ENCODE assay signal across 23 mouse cellular contexts in genomic region chr16:44216417-44216816, GRCm38 (mm10). TPM values are rescaled to one million over a fixed set of nuclear protein-coding genes. Genes with fewer than 3 reads are reported as not detected.
DNase-seq lines count a peak whose midpoint lies in the region; ATAC-seq and TF ChIP-seq lines count a peak whose summit lies in the region.
"Had no signal": no experiment of that assay in that cellular context is flagged by ENCODE, and none has a peak within 500 bp of the region (broad histone marks: within the 10 kb centered on the region; RNA-seq: fewer than 3 reads in every experiment).

No protein-coding gene starts in this region.

- H3K27me3 ChIP-seq in heart, postnatal 0 days (ENCODE audit: control insufficient read depth, insufficient read depth, low read length) = no peaks in the 10 kb centered on the region
- no peaks in the 10 kb centered on the region for H3K27me3 ChIP-seq in testis, adult 2 months (ENCODE audit: control insufficient read depth, insufficient read depth, low read length)
- H3K27me3 ChIP-seq: embryonic facial prominence, embryonic 13.5 days; embryonic facial prominence, embryonic 15.5 days; forebrain, embryonic 12.5 days had no signal

- DNase-seq in heart, adult 11 months = peak; percentile 82
- DNase-seq in heart, postnatal 25 days (ENCODE audit: low spot score) = no peak
- no peak for DNase-seq in heart, postnatal 0 days (ENCODE audit: low spot score)
- no peak for DNase-seq in heart, adult 18-20 months
- DNase-seq in testis, postnatal 14 days (ENCODE audit: low spot score) = no peak
- DNase-seq in thymus, postnatal 10 days (ENCODE audit: low spot score in 2 of 2) = no peak
- DNase-seq: adrenal gland, adult 2 months; adrenal gland, postnatal 10 days; adrenal gland, postnatal 25 days; cerebellum, adult 11 months; cerebellum, adult 18-20 months; cerebellum, adult 8-10 months; cerebellum, adult 9-11 months; cerebellum, postnatal 14 days; cerebellum, postnatal 36 days; embryo, embryonic 11 days had no signal

- no peak for TF ChIP-seq POLR2A in testis, adult 2 months (IDR thresholded peaks at IDR 0.05; ENCODE audit: control insufficient read depth, low read depth, low read length)

- intact Hi-C loops in heart, postnatal 25 days (cut with DNase I) = no loop called here

- TF ChIP-seq CTCF in heart, postnatal 0 days (IDR thresholded peaks at IDR 0.05; ENCODE audit: low read depth) = no peak
- TF ChIP-seq CTCF in testis, adult 2 months (IDR thresholded peaks at IDR 0.05; ENCODE audit: control insufficient read depth, insufficient read depth, insufficient replicate concordance, low read depth, low read length) = no peak

- H3K9me3 ChIP-seq in heart, postnatal 0 days (replicated peaks; ENCODE audit: control insufficient read depth, low read length) = no peaks in the 10 kb centered on the region
- H3K9me3 ChIP-seq: embryonic facial prominence, embryonic 13.5 days; embryonic facial prominence, embryonic 15.5 days; forebrain, embryonic 10.5 days; forebrain, embryonic 12.5 days had no signal

- whole genome bisulfite sequencing in heart, postnatal 0 days = 94% methylated on average over 7 of the region's 7 CpGs

- no peak for ATAC-seq in heart, postnatal 0 days (ENCODE audit: insufficient read depth, low read depth)
- ATAC-seq: forebrain, embryonic 14.5 days had no signal

- no peak overlapping the region for H3K9ac ChIP-seq in heart, postnatal 0 days (replicated peaks; ENCODE audit: low read depth, low read length)
- H3K9ac ChIP-seq: embryonic facial prominence, embryonic 13.5 days; embryonic facial prominence, embryonic 15.5 days; forebrain, embryonic 12.5 days had no signal

- peaks cover 16% of the 10 kb centered on the region for H3K4me1 ChIP-seq in heart, postnatal 0 days (ENCODE audit: control insufficient read depth, insufficient read depth)
- H3K4me1 ChIP-seq in testis, adult 2 months (ENCODE audit: control insufficient read depth, insufficient read depth, low read length) = no peaks in the 10 kb centered on the region
- H3K4me1 ChIP-seq: embryonic facial prominence, embryonic 13.5 days; embryonic facial prominence, embryonic 15.5 days; forebrain, embryonic 10.5 days; forebrain, embryonic 12.5 days had no signal

- H3K27ac ChIP-seq in heart, postnatal 0 days (ENCODE audit: low read depth) = 0 out of 2 replicates have a peak overlapping the region, but pooled peaks have one; percentile 78
- no peak overlapping the region for H3K27ac ChIP-seq in testis, adult 2 months (ENCODE audit: control insufficient read depth, insufficient read depth, low read depth, low read length)
- H3K27ac ChIP-seq: embryonic facial prominence, embryonic 13.5 days; embryonic facial prominence, embryonic 15.5 days; forebrain, embryonic 10.5 days; forebrain, embryonic 12.5 days had no signal

- TF ChIP-seq EP300 in heart, postnatal 0 days (IDR thresholded peaks at IDR 0.05; ENCODE audit: low read depth) = no peak

- no peak overlapping the region for H3K4me2 ChIP-seq in heart, postnatal 0 days (ENCODE audit: low read depth, low read length)
- H3K4me2 ChIP-seq: embryonic facial prominence, embryonic 13.5 days; embryonic facial prominence, embryonic 15.5 days; forebrain, embryonic 12.5 days had no signal

- H3K4me3 ChIP-seq in heart, postnatal 0 days (ENCODE audit: low read depth, low read length) = no peak overlapping the region
- H3K4me3 ChIP-seq in testis, adult 2 months (ENCODE audit: control insufficient read depth, low read depth, low read length) = peak overlapping the region; percentile 13; the same call in 1 of the 2 replicates
- H3K4me3 ChIP-seq: embryonic facial prominence, embryonic 13.5 days; embryonic facial prominence, embryonic 15.5 days; erythroblast, embryonic 14.5 days; forebrain, embryonic 10.5 days; forebrain, embryonic 12.5 days had no signal

- peaks cover 72% of the 10 kb centered on the region for H3K36me3 ChIP-seq in heart, postnatal 0 days (replicated peaks; ENCODE audit: control insufficient read depth, insufficient read depth, low read length)
- no peaks in the 10 kb centered on the region for H3K36me3 ChIP-seq in testis, adult 2 months (ENCODE audit: control insufficient read depth, insufficient read depth, low read length)

RNA-seq across cellular contexts. Expression of gene Usf3, which starts 43.4 kb away (rescaled TPM):
- 10 to 100 TPM; 16.4 to 20.9 TPM for total RNA-seq in heart, postnatal 25 days (2021)
- 9.6 and 9.9 TPM in 2 replicates for total RNA-seq in heart, postnatal 0 days (2014; rRNA removed; ENCODE audit: low replicate concordance)
- 1.1 and 1.4 TPM in 2 replicates for polyA plus RNA-seq in heart, postnatal 0 days (2015; fragmentation: Nextera tagmentation; extraction: Ambion mirVana)
- total RNA-seq in heart, adult 18-20 months (2021) = 10 to 100 TPM; 15.9 to 16.6 TPM
- 3.4 and 3.9 TPM in 2 replicates for polyA plus RNA-seq in testis, adult 2 months (2012; rRNA removed)
